Mouse (Mus musculus): Measurements from ENCODE around the gene Proz.

The Proz gene

DNA sequence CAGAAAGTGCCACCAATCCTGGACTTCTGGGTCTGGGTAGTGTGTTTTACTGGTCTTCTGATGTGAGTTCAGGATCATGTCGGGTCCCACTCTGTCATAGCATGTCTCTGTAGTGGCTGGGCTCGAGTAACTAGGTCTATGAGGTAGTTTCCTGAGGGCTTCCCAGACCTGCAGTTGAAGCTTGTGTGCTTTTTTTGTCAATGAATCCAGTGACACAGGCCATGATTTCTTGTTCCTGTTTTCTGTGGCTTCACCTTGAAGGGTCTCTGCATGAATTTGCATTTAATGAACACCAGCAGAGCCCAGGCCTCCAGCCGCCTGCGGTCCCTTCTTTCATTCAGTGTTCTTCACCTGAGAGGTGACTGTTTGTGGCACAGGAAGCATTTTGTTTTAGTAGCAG, 52.5 kb downstream of the Proz start:
- Histone ChIP-seq H3K9me3 (ENCODE audit: low read length) (no peaks in the 10 kb centered on the region), H3K4me1 (replicated peaks; ENCODE audit: low read depth, low read length) (peaks cover 17% of the 10 kb centered on the region), H3K36me3 (ENCODE audit: insufficient read depth, low read length) (peaks cover 12% of the 10 kb centered on the region), H3K27me3 (ENCODE audit: insufficient read depth, low read length) (no peaks in the 10 kb centered on the region), H3K4me3 (replicated peaks; ENCODE audit: low read length) (no peak overlapping the region)
- no peak for TF ChIP-seq POU5F1 (IDR thresholded peaks at IDR 0.05; ENCODE audit: borderline replicate concordance, low read length)
- no peak for TF ChIP-seq NANOG (IDR thresholded peaks at IDR 0.05; ENCODE audit: borderline replicate concordance, low read length)
- TF ChIP-seq CTCF (conservative IDR thresholded peaks at IDR 0.05; ENCODE audit: low read length) = no peak

DNA sequence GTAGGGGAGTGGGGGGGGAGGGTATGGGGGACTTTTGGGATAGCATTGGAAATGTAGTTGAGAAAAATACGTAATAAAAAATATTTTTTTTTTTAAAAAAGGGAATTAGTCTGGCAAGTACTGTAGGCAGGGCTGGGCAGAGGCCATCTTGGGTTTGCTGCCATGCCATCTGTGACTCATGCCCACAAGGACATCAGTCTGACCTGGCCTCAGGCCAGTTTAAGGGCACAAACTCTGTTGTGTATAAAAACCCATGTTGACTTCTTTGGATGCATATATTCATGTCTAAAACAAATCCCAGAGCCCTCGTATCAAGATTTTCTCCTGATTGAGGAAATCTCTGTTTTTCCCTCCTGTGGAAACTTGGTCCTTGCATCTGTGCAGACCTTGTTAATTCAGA, 56.4 kb downstream of the Proz start:
- Histone ChIP-seq H3K9me3 (ENCODE audit: low read length) (no peaks in the 10 kb centered on the region), H3K36me3 (ENCODE audit: insufficient read depth, low read length) (peaks cover 25% of the 10 kb centered on the region), H3K27me3 (ENCODE audit: insufficient read depth, low read length) (no peaks in the 10 kb centered on the region), H3K4me3 (replicated peaks; ENCODE audit: low read length) (no peak overlapping the region), H3K4me1 (replicated peaks; ENCODE audit: low read depth, low read length) (peaks cover 8% of the 10 kb centered on the region)
- TF ChIP-seq POU5F1 (IDR thresholded peaks at IDR 0.05; ENCODE audit: borderline replicate concordance, low read length) = no peak
- no peak for TF ChIP-seq NANOG (IDR thresholded peaks at IDR 0.05; ENCODE audit: borderline replicate concordance, low read length)
- TF ChIP-seq CTCF (conservative IDR thresholded peaks at IDR 0.05; ENCODE audit: low read length) = no peak

DNA sequence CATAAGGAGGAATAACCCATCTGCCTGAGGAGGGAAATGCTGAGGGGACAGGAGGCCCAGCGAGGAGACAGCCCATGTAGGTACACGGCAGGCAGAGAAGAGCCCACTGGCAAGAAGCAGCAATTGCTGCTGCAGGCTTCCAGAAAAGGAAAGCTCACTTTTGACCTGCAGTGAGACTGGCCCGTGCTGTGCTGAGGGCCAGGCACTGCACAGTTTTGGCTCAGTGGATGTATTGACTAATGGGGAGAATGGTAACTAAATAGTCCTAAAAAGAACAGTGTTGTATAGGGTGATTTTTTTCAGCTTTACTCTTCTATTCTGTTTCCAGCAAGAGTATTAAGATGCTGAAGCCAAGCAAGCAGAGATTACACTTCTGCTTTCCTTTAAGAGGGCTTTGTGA, 57.8 kb downstream of the Proz start:
- H3K27me3 ChIP-seq (ENCODE audit: insufficient read depth, low read length) = no peaks in the 10 kb centered on the region
- peaks cover under 1% of the 10 kb centered on the region; the same call in 1 of the 2 replicates for H3K4me1 ChIP-seq (replicated peaks; ENCODE audit: low read depth, low read length)
- no peaks in the 10 kb centered on the region for H3K9me3 ChIP-seq (ENCODE audit: low read length)
- H3K36me3 ChIP-seq (ENCODE audit: insufficient read depth, low read length) = peaks cover 34% of the 10 kb centered on the region
- no peak for TF ChIP-seq CTCF (conservative IDR thresholded peaks at IDR 0.05; ENCODE audit: low read length)
- no peak for TF ChIP-seq NANOG (IDR thresholded peaks at IDR 0.05; ENCODE audit: borderline replicate concordance, low read length)
- no peak for TF ChIP-seq POU5F1 (IDR thresholded peaks at IDR 0.05; ENCODE audit: borderline replicate concordance, low read length)
- H3K4me3 ChIP-seq (replicated peaks; ENCODE audit: low read length) = no peak overlapping the region

DNA sequence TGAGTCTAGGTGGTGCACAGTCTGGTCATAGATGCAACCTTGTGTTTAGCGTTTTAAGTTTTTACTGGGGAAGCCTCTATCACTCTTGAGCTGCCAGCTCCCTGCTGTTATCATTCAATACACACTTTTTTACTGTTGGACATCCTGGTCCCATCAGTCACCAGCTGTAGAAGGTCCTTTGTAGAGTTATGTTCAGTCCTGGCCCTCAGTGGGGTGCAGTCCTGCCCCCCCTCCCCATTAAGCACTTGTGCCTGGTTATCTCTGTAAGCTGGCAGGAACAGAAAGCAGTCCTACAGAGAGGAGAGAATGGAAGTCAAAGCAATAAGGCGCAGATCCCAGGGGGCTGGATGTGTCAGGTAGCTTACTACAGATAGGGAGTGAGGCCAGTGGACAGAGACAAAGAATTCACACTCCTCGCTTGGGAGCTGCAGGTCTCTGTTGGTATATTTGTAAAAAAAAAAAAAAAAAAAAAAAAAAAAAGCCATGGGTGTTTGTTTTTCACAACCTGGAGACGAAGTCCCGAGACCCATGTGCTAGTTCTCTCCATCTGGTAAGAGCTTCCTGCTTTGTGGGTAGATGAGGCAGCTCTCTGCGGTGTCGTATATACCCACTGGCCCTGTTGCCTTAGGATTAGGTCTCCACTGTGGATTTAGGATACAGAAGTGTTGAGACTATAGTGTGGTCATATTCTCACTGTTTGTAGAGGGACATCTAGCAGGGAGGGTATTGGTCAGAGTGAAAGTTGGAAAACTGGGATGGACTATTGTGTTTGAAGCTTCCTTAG, 60.4 kb downstream of the Proz start:
- Histone ChIP-seq H3K9me3 (ENCODE audit: low read length) (no peaks in the 10 kb centered on the region), H3K27me3 (ENCODE audit: insufficient read depth, low read length) (no peaks in the 10 kb centered on the region), H3K4me3 (replicated peaks; ENCODE audit: low read length) (no peak overlapping the region), H3K36me3 (ENCODE audit: insufficient read depth, low read length) (peaks cover 48% of the 10 kb centered on the region), H3K4me1 (replicated peaks; ENCODE audit: low read depth, low read length) (peaks cover 12% of the 10 kb centered on the region)
- TF ChIP-seq NANOG (IDR thresholded peaks at IDR 0.05; ENCODE audit: borderline replicate concordance, low read length) (no peak), POU5F1 (IDR thresholded peaks at IDR 0.05; ENCODE audit: borderline replicate concordance, low read length) (no peak)

DNA sequence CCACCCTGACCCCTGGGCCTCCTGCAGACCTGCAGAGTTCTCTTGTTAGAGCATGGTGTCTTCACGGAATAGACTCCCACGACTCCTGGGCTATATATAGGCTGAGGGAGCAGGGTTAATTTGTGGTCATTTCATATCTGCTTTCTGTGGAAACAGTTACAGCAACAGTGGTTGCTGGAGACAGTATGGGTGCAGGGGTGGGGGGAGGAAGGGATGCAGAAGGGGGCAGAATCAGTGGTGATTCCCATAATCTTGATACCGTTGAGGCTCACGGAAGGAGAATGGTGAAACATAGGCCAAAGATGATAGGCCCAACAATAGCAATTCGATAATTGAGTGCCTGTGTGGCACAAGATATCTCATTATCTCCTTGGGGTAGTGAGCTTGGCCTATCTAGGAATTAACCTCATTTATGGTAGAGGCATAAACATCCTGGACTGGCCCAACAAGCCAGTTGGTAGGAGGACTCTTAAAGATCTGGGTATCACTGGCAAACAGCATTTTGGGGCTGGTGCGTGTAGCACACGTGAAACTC, 62.2 kb downstream of the Proz start:
- TF ChIP-seq CTCF (conservative IDR thresholded peaks at IDR 0.05; ENCODE audit: low read length) (no peak), POU5F1 (IDR thresholded peaks at IDR 0.05; ENCODE audit: borderline replicate concordance, low read length) (no peak), NANOG (IDR thresholded peaks at IDR 0.05; ENCODE audit: borderline replicate concordance, low read length) (no peak)
- Histone ChIP-seq H3K27me3 (ENCODE audit: insufficient read depth, low read length) (no peaks in the 10 kb centered on the region), H3K4me3 (replicated peaks; ENCODE audit: low read length) (no peak overlapping the region), H3K4me1 (replicated peaks; ENCODE audit: low read depth, low read length) (peaks cover 12% of the 10 kb centered on the region), H3K36me3 (ENCODE audit: insufficient read depth, low read length) (peaks cover 66% of the 10 kb centered on the region), H3K9me3 (ENCODE audit: low read length) (no peaks in the 10 kb centered on the region)

DNA sequence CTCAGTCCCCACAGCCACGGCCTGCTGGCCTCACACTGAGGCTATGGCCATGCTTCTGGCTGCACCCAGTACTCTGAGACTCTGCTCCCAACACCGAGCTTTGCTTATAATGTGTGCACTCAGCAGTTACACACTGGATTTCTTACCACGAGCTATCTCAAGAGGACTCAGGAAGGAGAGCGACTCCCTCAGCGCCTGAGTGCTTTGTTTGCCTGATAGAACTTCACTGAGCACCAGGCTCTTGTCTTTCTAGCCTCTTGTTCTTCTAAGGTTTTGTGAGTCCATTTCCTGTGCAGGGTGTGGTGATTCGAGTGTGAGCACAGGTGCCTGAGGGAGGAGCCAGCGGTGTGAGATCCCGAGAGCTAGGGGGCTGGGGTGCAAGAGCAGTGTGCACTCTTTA, 64.2 kb downstream of the Proz start:
- peaks cover 64% of the 10 kb centered on the region for H3K36me3 ChIP-seq (ENCODE audit: insufficient read depth, low read length)
- H3K4me3 ChIP-seq (replicated peaks; ENCODE audit: low read length) = no peak overlapping the region
- H3K27me3 ChIP-seq (ENCODE audit: insufficient read depth, low read length) = no peaks in the 10 kb centered on the region
- H3K4me1 ChIP-seq (replicated peaks; ENCODE audit: low read depth, low read length) = peaks cover 12% of the 10 kb centered on the region
- no peaks in the 10 kb centered on the region for H3K9me3 ChIP-seq (ENCODE audit: low read length)
- TF ChIP-seq CTCF (conservative IDR thresholded peaks at IDR 0.05; ENCODE audit: low read length) = no peak
- no peak for TF ChIP-seq POU5F1 (IDR thresholded peaks at IDR 0.05; ENCODE audit: borderline replicate concordance, low read length)
- TF ChIP-seq NANOG (IDR thresholded peaks at IDR 0.05; ENCODE audit: borderline replicate concordance, low read length) = no peak

Measured in E14TG2a.4 (cell line).